In the genomic region with DNA sequence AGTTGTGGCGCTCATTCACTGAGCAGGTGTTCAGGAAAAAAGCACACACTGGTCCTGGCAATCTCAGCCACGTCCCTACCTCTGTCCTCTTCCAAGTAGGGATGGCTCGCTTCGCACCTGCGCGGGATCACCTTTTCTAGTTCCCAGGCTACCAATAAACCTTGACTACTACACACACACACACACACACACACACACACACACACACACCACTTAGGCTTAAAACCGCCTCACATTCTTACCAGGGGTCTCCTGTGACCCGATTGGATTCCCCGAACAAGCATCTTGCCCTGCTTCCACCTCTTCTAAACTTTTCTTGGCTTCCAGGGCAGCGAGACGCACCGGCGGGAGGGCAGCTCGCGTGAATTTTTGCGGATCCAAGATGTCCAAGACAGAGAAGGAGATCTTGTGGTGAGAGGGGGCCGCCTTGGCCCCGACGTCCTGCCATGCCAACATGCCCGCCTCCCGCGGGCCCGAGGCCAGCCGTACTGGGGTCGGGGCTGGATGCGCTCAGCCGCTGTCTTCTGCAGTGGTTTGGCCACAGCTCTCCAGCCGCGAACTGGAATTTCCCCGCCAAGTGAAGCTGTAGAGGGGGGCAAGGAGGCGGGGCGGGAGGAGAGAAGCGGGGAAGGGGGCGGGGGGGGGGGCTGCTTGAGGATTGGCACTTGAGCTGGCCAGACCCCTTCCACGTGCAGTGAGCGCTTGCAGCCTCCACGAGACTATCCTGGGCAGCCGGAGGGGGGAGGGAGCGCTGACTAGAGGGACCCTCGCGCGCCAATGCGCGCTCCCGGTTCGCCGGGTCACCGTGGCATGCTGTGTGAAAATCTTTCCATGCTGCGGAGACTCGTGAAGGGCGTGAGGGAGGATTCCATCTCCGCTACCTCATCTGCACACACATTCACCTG, we compare ENCODE assay signal across 10 mouse cellular contexts. TPM values are rescaled to one million over a fixed set of nuclear protein-coding genes. Genes with fewer than 3 reads are reported as not detected.
A peak's percentile ranks its signal among the peaks of the same experiment; 100 is the strongest.
DNase-seq lines count a peak whose midpoint lies in the region; ATAC-seq and TF ChIP-seq lines count a peak whose summit lies in the region.
"Had no signal": no experiment of that assay in that cellular context is flagged by ENCODE, and none has a peak within 500 bp of the region (broad histone marks: within the 10 kb centered on the region; RNA-seq: fewer than 3 reads in every experiment).

Gene Nkx1-2, minus strand, starts transcription at position 567 of the 905 bp plus-strand sequence.

- no peak within 1 kb of the TSS for H3K9ac ChIP-seq in lung, postnatal 0 days (replicated peaks; ENCODE audit: low read depth)
- H3K9ac ChIP-seq in embryonic facial prominence, embryonic 15.5 days = no peak within 1 kb of the TSS
- H3K9ac ChIP-seq in limb, embryonic 14.5 days (ENCODE audit: low read depth, low read length, severe bottlenecking) = 0 out of 2 replicates have a peak within 1 kb of the TSS, but pooled peaks have one; percentile 38
- no peak within 1 kb of the TSS for H3K9ac ChIP-seq in stomach, embryonic 15.5 days

- TF ChIP-seq EP300 in lung, postnatal 0 days (IDR thresholded peaks at IDR 0.05) = no peak

- TF ChIP-seq POLR2A in limb, embryonic 14.5 days (IDR thresholded peaks at IDR 0.05; ENCODE audit: borderline replicate concordance, extremely low read depth, insufficient read depth, insufficient read length) = no peak

- peaks cover 72% of the 10 kb centered on the region for H3K27me3 ChIP-seq in lung, postnatal 0 days (replicated peaks; ENCODE audit: insufficient read depth, low read length)
- peaks cover 88% of the 10 kb centered on the region for H3K27me3 ChIP-seq in embryonic facial prominence, embryonic 15.5 days
- H3K27me3 ChIP-seq in limb, embryonic 14.5 days (ENCODE audit: control insufficient read depth, insufficient read depth, low read length) = peaks cover 76% of the 10 kb centered on the region
- peaks cover 79% of the 10 kb centered on the region for H3K27me3 ChIP-seq in stomach, embryonic 15.5 days (replicated peaks)

- H3K36me3 ChIP-seq in lung, postnatal 0 days (ENCODE audit: insufficient read depth, low read length) = no peaks in the 10 kb centered on the region
- H3K36me3 ChIP-seq in embryonic facial prominence, embryonic 15.5 days = no peaks in the 10 kb centered on the region
- no peaks in the 10 kb centered on the region for H3K36me3 ChIP-seq in limb, embryonic 14.5 days (ENCODE audit: control insufficient read depth, insufficient read depth, low read length)
- H3K36me3 ChIP-seq in stomach, embryonic 15.5 days = no peaks in the 10 kb centered on the region

- H3K9me3 ChIP-seq in lung, postnatal 0 days (ENCODE audit: low read length) = no peaks in the 10 kb centered on the region
- no peaks in the 10 kb centered on the region for H3K9me3 ChIP-seq in embryonic facial prominence, embryonic 15.5 days (replicated peaks)
- H3K9me3 ChIP-seq in limb, embryonic 14.5 days (ENCODE audit: control insufficient read depth, low read length) = no peaks in the 10 kb centered on the region
- no peaks in the 10 kb centered on the region for H3K9me3 ChIP-seq in stomach, embryonic 15.5 days

- peaks cover 10% of the 10 kb centered on the region; the same call in 1 of the 2 replicates for H3K4me1 ChIP-seq in lung, postnatal 0 days (ENCODE audit: insufficient read depth, low read depth, low read length)
- peaks cover 37% of the 10 kb centered on the region for H3K4me1 ChIP-seq in embryonic facial prominence, embryonic 15.5 days
- H3K4me1 ChIP-seq in limb, embryonic 14.5 days (ENCODE audit: control insufficient read depth, insufficient read depth, low read length) = peaks cover 24% of the 10 kb centered on the region
- peaks cover 21% of the 10 kb centered on the region for H3K4me1 ChIP-seq in stomach, embryonic 15.5 days

- peak within 1 kb of the TSS; percentile 17; the same call in 1 of the 2 replicates for H3K4me3 ChIP-seq in lung, postnatal 0 days (ENCODE audit: low read depth, low read length)
- peak within 1 kb of the TSS; percentile 38 for H3K4me3 ChIP-seq in embryonic facial prominence, embryonic 15.5 days (replicated peaks)
- H3K4me3 ChIP-seq in limb, embryonic 14.5 days (replicated peaks; ENCODE audit: low read length) = peak within 1 kb of the TSS; percentile 37
- peak within 1 kb of the TSS; percentile 22 for H3K4me3 ChIP-seq in stomach, embryonic 15.5 days (replicated peaks)
- H3K4me3 ChIP-seq: myocyte had no signal

- H3K27ac ChIP-seq in lung, postnatal 0 days (ENCODE audit: low read length) = no peak within 1 kb of the TSS
- H3K27ac ChIP-seq in embryonic facial prominence, embryonic 15.5 days (replicated peaks) = no peak within 1 kb of the TSS
- H3K27ac ChIP-seq in limb, embryonic 14.5 days (replicated peaks; ENCODE audit: low read depth, low read length) = no peak within 1 kb of the TSS
- H3K27ac ChIP-seq in stomach, embryonic 15.5 days = no peak within 1 kb of the TSS

- ATAC-seq in lung, postnatal 0 days = no peak
- peak; percentile 41; the same call in 1 of the 2 replicates for ATAC-seq in embryonic facial prominence, embryonic 15.5 days (ENCODE audit: insufficient number of reproducible peaks, low FRiP score, low TSS enrichment, low read depth)
- 0 out of 2 replicates have a peak, but pooled peaks have one; percentile 51 for ATAC-seq in limb, embryonic 14.5 days (ENCODE audit: low FRiP score, low read depth)
- no peak for ATAC-seq in stomach, embryonic 15.5 days (ENCODE audit: insufficient read depth, low FRiP score, low read depth)

- no peak for DNase-seq in lung, postnatal 0 days (ENCODE audit: low spot score)
- no peak for DNase-seq in lung, postnatal 25 days (ENCODE audit: low spot score)
- DNase-seq in limb, embryonic 14.5 days (ENCODE audit: low spot score) = peak; percentile 31
- no peak for DNase-seq in left cerebral cortex, adult 18-20 months (ENCODE audit: low spot score in 2 of 2)
- no peak for DNase-seq in frontal cortex, postnatal 36 days (ENCODE audit: low spot score in 2 of 2)
- DNase-seq in ovary, adult 18-20 months (ENCODE audit: low spot score) = no peak
- DNase-seq: cerebellum, adult 18-20 months had no signal

- TF ChIP-seq CTCF in lung, postnatal 0 days (IDR thresholded peaks at IDR 0.05) = no peak

- under 1% methylated on average over 46 of the region's 52 CpGs for WGBS in lung, postnatal 0 days
- WGBS in embryonic facial prominence, embryonic 15.5 days = 2% methylated on average over 48 of the region's 52 CpGs
- under 1% methylated on average over 46 of the region's 52 CpGs for WGBS in limb, embryonic 14.5 days
- 1% methylated on average over 51 of the region's 52 CpGs for WGBS in stomach, embryonic 15.5 days

- H3K4me2 ChIP-seq in lung, postnatal 0 days (replicated peaks; ENCODE audit: low read depth, low read length) = peak within 1 kb of the TSS; percentile 44
- peak within 1 kb of the TSS; percentile 66 for H3K4me2 ChIP-seq in embryonic facial prominence, embryonic 15.5 days (replicated peaks)
- H3K4me2 ChIP-seq in limb, embryonic 14.5 days (replicated peaks; ENCODE audit: low read depth, low read length, severe bottlenecking) = peak within 1 kb of the TSS; percentile 85
- H3K4me2 ChIP-seq in stomach, embryonic 15.5 days = peak within 1 kb of the TSS; percentile 63

RNA-seq across cellular contexts. Expression of gene Nkx1-2, which starts in this region (rescaled TPM):
- polyA plus RNA-seq in lung, postnatal 0 days (2015; fragmentation: Nextera tagmentation; extraction: Ambion mirVana) = not detected in 2 replicates
- 0.05 TPM in 1 of 2 replicates, not detected in the other for polyA plus RNA-seq in embryonic facial prominence, embryonic 15.5 days (2015; fragmentation: Nextera tagmentation; extraction: Ambion mirVana)
- polyA plus RNA-seq in limb, embryonic 14.5 days (2012; rRNA removed) = 0.10 and 0.17 TPM in 2 replicates
- polyA plus RNA-seq in limb, embryonic 14.5 days (2014; fragmentation: Nextera tagmentation; extraction: Ambion mirVana) = 0.08 and 0.21 TPM in 2 replicates
- 0.12 and 0.13 TPM in 2 replicates for polyA plus RNA-seq in stomach, embryonic 15.5 days (2015; fragmentation: Nextera tagmentation; extraction: Ambion mirVana)
- total RNA-seq in left cerebral cortex, adult 18-20 months (2021) = under 1 TPM in 1 of 2 experiments, not detected in 1; 0.14 TPM
- polyA plus RNA-seq: myocyte had no signal

Comparison
In these comparisons a context has a peak if more than half of its experiments do, and no peak if none do; other contexts are left out.
1. Peak in ATAC-seq, H3K4me3 ChIP-seq and H3K4me2 ChIP-seq in embryonic facial prominence, embryonic 15.5 days; RNA of the gene not detected or under 1 TPM.
2. Peak in DNase-seq, ATAC-seq, H3K4me3 ChIP-seq, H3K9ac ChIP-seq and H3K4me2 ChIP-seq in limb, embryonic 14.5 days; RNA of the gene not detected or under 1 TPM.